Mouse (Mus musculus) midbrain, embryonic 12.5 days (tissue): ENCODE data around the gene Lyzl4. TPM values are rescaled to one million over a fixed set of nuclear protein-coding genes. Genes with fewer than 3 reads are reported as not detected.

Experiments used
- ATAC-seq: fragments of 200-750 bp; cut with Nextera tagmentation; 2 replicates; pipeline ENCODE4 v1.8.0; 2017; ENCODE audit warnings: low read depth, moderate TSS enrichment, moderate library complexity; ENCODE audit not compliant: low FRiP score
- H3K27ac ChIP-seq: fragments of 300-500 bp; sonication (generic); replicated peaks from 2 replicates; pipeline ENCODE4 v1.5.1; 2016; ENCODE audit warnings: mild to moderate bottlenecking
- H3K27me3 ChIP-seq: fragments of 300-500 bp; sonication (generic); 2 replicates; pipeline ENCODE4 v1.6.1; 2016; ENCODE audit warnings: mild to moderate bottlenecking
- H3K36me3 ChIP-seq: fragments of 300-500 bp; sonication (generic); 2 replicates; pipeline ENCODE4 v1.6.1; 2016
- H3K4me1 ChIP-seq: fragments of 300-500 bp; sonication (generic); 2 replicates; pipeline ENCODE4 v1.6.1; 2016
- H3K4me2 ChIP-seq: fragments of 300-500 bp; sonication (generic); replicated peaks from 2 replicates; pipeline ENCODE4 v1.6.1; 2016; ENCODE audit warnings: mild to moderate bottlenecking, moderate library complexity
- H3K4me3 ChIP-seq: fragments of 300-500 bp; sonication (generic); 2 replicates; pipeline ENCODE4 v1.5.1; 2016; ENCODE audit warnings: mild to moderate bottlenecking
- H3K9ac ChIP-seq: fragments of 300-500 bp; sonication (generic); replicated peaks from 2 replicates; pipeline ENCODE4 v1.6.1; 2016; ENCODE audit warnings: mild to moderate bottlenecking, moderate library complexity
- H3K9me3 ChIP-seq: fragments of 300-500 bp; sonication (generic); 2 replicates; pipeline ENCODE4 v1.6.1; 2016; ENCODE audit warnings: mild to moderate bottlenecking
- WGBS: fragments of 180-500 bp; shearing (Covaris S2); methylation state at CpG from one replicate; pipeline ENCODE4 v1.1.7; 2016; 5-methylcytosine and 5-hydroxymethylcytosine counted together
- polyA plus RNA-seq: library from polyadenylated mRNA; unstranded; fragments of >200 nt; fragmentation: Nextera tagmentation; extraction: Ambion mirVana; gene quantifications from 2 replicates; pipeline ENCODE4 v1.2.1, GENCODE M21; 2016

Gene Lyzl4
- polyA plus RNA-seq, result not detected in 2 replicates

GRCm38 (mm10) chr9:121642001-121642400 lies at the start of gene Lyzl4:
TSS of gene Lyzl4 (minus strand) at chr9:121642096.
- no peaks in the 10 kb centered on the region for H3K36me3 ChIP-seq
- no peak within 1 kb of the TSS for H3K27ac ChIP-seq
- H3K4me2 ChIP-seq, result peak within 1 kb of the TSS; percentile 75
- under 1% methylated on average over 26 of the region's 26 CpGs for WGBS
- peaks cover 78% of the 10 kb centered on the region for H3K27me3 ChIP-seq
- H3K9me3 ChIP-seq, result no peaks in the 10 kb centered on the region
- peak within 1 kb of the TSS; percentile 49 for H3K9ac ChIP-seq
- peak; percentile 51 for ATAC-seq
- H3K4me3 ChIP-seq, result peak within 1 kb of the TSS; percentile 49
- peaks cover 21% of the 10 kb centered on the region; the same call in 1 of the 2 replicates for H3K4me1 ChIP-seq

GRCm38 (mm10) chr9:121690734-121691133 lies 48.8 kb upstream of the Lyzl4 start:
- peak overlapping the region; percentile 35 for H3K4me2 ChIP-seq
- peak; percentile 25 for ATAC-seq

GRCm38 (mm10) chr9:121690200-121690651 lies 48.3 kb upstream of the Lyzl4 start:
- Histone ChIP-seq H3K4me1 (peaks cover 19% of the 10 kb centered on the region), H3K9ac (no peak overlapping the region), H3K4me2 (peak overlapping the region; percentile 35), H3K4me3 (0 out of 2 replicates have a peak overlapping the region, but pooled peaks have one; percentile 9), H3K36me3 (peaks cover 51% of the 10 kb centered on the region), H3K9me3 (no peaks in the 10 kb centered on the region), H3K27ac (peak overlapping the region; percentile 75), H3K27me3 (no peaks in the 10 kb centered on the region)
- whole genome bisulfite sequencing, result 48% methylated on average over 15 of the region's 15 CpGs
- peak; percentile 87 for ATAC-seq

More at GRCm38 (mm10) chr9:121690734-121691133, 48.8 kb upstream of the Lyzl4 start:
- Histone ChIP-seq H3K9me3 (no peaks in the 10 kb centered on the region), H3K36me3 (peaks cover 51% of the 10 kb centered on the region), H3K27me3 (no peaks in the 10 kb centered on the region), H3K4me1 (peaks cover 19% of the 10 kb centered on the region), H3K9ac (no peak overlapping the region), H3K4me3 (no peak overlapping the region), H3K27ac (peak overlapping the region; percentile 75)
- 87% methylated on average over 7 of the region's 7 CpGs for WGBS

- Histone ChIP-seq H3K4me2 (no peak overlapping the region), H3K27ac (no peak overlapping the region), H3K4me3 (no peak overlapping the region), H3K4me1 (0 out of 2 replicates have a peak, but pooled peaks cover under 1% of the 10 kb centered on the region), H3K27me3 (no peaks in the 10 kb centered on the region), H3K9me3 (no peaks in the 10 kb centered on the region), H3K9ac (no peak overlapping the region), H3K36me3 (peaks cover 55% of the 10 kb centered on the region)
- no peak for ATAC-seq
- 83% methylated on average over 7 of the region's 7 CpGs for WGBS
These were observed 42.8 kb upstream of the Lyzl4 start for GRCm38 (mm10) chr9:121684702-121685101.

- no peak overlapping the region for H3K4me2 ChIP-seq
- no peak for ATAC-seq
- no peaks in the 10 kb centered on the region for H3K4me1 ChIP-seq
- H3K4me3 ChIP-seq, result no peak overlapping the region
- H3K27ac ChIP-seq, result no peak overlapping the region
- no peaks in the 10 kb centered on the region for H3K27me3 ChIP-seq
- no peak overlapping the region for H3K9ac ChIP-seq
- peaks cover 44% of the 10 kb centered on the region for H3K36me3 ChIP-seq
- no peaks in the 10 kb centered on the region for H3K9me3 ChIP-seq
- WGBS, result 78% methylated on average over 18 of the region's 18 CpGs
These were observed 40.3 kb upstream of the Lyzl4 start for GRCm38 (mm10) chr9:121682037-121682680.

- H3K4me2 ChIP-seq, result no peak overlapping the region
- 89% methylated on average over 7 of the region's 8 CpGs for WGBS
- no peak overlapping the region for H3K4me3 ChIP-seq
- H3K36me3 ChIP-seq, result peaks cover 42% of the 10 kb centered on the region
- no peaks in the 10 kb centered on the region; the same call in 1 of the 2 replicates for H3K27me3 ChIP-seq
- H3K9me3 ChIP-seq, result no peaks in the 10 kb centered on the region
- H3K27ac ChIP-seq, result no peak overlapping the region
- no peak overlapping the region for H3K9ac ChIP-seq
- no peaks in the 10 kb centered on the region for H3K4me1 ChIP-seq
- ATAC-seq, result no peak
These were observed 39.3 kb upstream of the Lyzl4 start for GRCm38 (mm10) chr9:121681191-121681590.

GRCm38 (mm10) chr9:121679549-121679948 lies 37.7 kb upstream of the Lyzl4 start:
- no peaks in the 10 kb centered on the region for H3K4me1 ChIP-seq
- H3K4me3 ChIP-seq, result no peak overlapping the region
- H3K36me3 ChIP-seq, result peaks cover 27% of the 10 kb centered on the region
- H3K4me2 ChIP-seq, result no peak overlapping the region
- H3K9ac ChIP-seq, result no peak overlapping the region
- ATAC-seq, result peak; percentile 78
- 18% methylated on average over 6 of the region's 6 CpGs for WGBS
- no peaks in the 10 kb centered on the region; the same call in 1 of the 2 replicates for H3K27me3 ChIP-seq
- no peak overlapping the region for H3K27ac ChIP-seq
- H3K9me3 ChIP-seq, result no peaks in the 10 kb centered on the region

GRCm38 (mm10) chr9:121677476-121677875 lies 35.6 kb upstream of the Lyzl4 start:
- Histone ChIP-seq H3K27me3 (peaks cover 2% of the 10 kb centered on the region; the same call in 1 of the 2 replicates), H3K9ac (no peak overlapping the region), H3K4me2 (no peak overlapping the region), H3K27ac (no peak overlapping the region), H3K4me3 (no peak overlapping the region), H3K4me1 (no peaks in the 10 kb centered on the region), H3K9me3 (no peaks in the 10 kb centered on the region), H3K36me3 (peaks cover 12% of the 10 kb centered on the region)
- WGBS, result 85% methylated on average over 8 of the region's 8 CpGs
- ATAC-seq, result no peak

GRCm38 (mm10) chr9:121677069-121677468 lies 35.2 kb upstream of the Lyzl4 start:
- no peaks in the 10 kb centered on the region for H3K9me3 ChIP-seq
- no peaks in the 10 kb centered on the region for H3K4me1 ChIP-seq
- H3K4me3 ChIP-seq, result no peak overlapping the region
- peaks cover 8% of the 10 kb centered on the region; the same call in 1 of the 2 replicates for H3K36me3 ChIP-seq
- 86% methylated on average over 4 of the region's 4 CpGs for WGBS
- H3K27me3 ChIP-seq, result peaks cover 2% of the 10 kb centered on the region; the same call in 1 of the 2 replicates
- H3K27ac ChIP-seq, result no peak overlapping the region
- no peak overlapping the region for H3K9ac ChIP-seq
- no peak for ATAC-seq
- H3K4me2 ChIP-seq, result no peak overlapping the region

GRCm38 (mm10) chr9:121675556-121675955 lies 33.7 kb upstream of the Lyzl4 start:
- no peaks in the 10 kb centered on the region for H3K36me3 ChIP-seq
- no peak overlapping the region for H3K4me3 ChIP-seq
- H3K9ac ChIP-seq, result no peak overlapping the region
- H3K9me3 ChIP-seq, result no peaks in the 10 kb centered on the region
- peaks cover 8% of the 10 kb centered on the region; the same call in 1 of the 2 replicates for H3K27me3 ChIP-seq
- WGBS, result 93% methylated on average over 2 of the region's 2 CpGs
- no peak for ATAC-seq
- peaks cover 5% of the 10 kb centered on the region; the same call in 1 of the 2 replicates for H3K4me1 ChIP-seq
- H3K4me2 ChIP-seq, result no peak overlapping the region
- H3K27ac ChIP-seq, result no peak overlapping the region

GRCm38 (mm10) chr9:121675011-121675410 lies 33.1 kb upstream of the Lyzl4 start:
- Histone ChIP-seq H3K27ac (no peak overlapping the region), H3K4me3 (no peak overlapping the region), H3K9ac (no peak overlapping the region), H3K36me3 (no peaks in the 10 kb centered on the region), H3K27me3 (peaks cover 13% of the 10 kb centered on the region), H3K4me2 (no peak overlapping the region), H3K4me1 (peaks cover 10% of the 10 kb centered on the region), H3K9me3 (no peaks in the 10 kb centered on the region)
- 93% methylated on average over 9 of the region's 9 CpGs for WGBS
- no peak for ATAC-seq

GRCm38 (mm10) chr9:121673716-121674115 lies 31.8 kb upstream of the Lyzl4 start:
- 87% methylated on average over 5 of the region's 5 CpGs for WGBS
- peaks cover 21% of the 10 kb centered on the region for H3K27me3 ChIP-seq
- no peak overlapping the region for H3K27ac ChIP-seq
- no peaks in the 10 kb centered on the region for H3K9me3 ChIP-seq
- no peak for ATAC-seq
- H3K4me1 ChIP-seq, result peaks cover 19% of the 10 kb centered on the region
- H3K4me2 ChIP-seq, result no peak overlapping the region
- H3K9ac ChIP-seq, result no peak overlapping the region
- H3K4me3 ChIP-seq, result no peak overlapping the region
- no peaks in the 10 kb centered on the region for H3K36me3 ChIP-seq
